Mouse (Mus musculus): ENCODE measurements around the gene Wipf2. TPM values are rescaled to one million over a fixed set of nuclear protein-coding genes. Genes with fewer than 3 reads are reported as not detected.
A peak's percentile ranks its signal among the peaks of the same experiment; 100 is the strongest.

Gene Wipf2
- polyA plus RNA-seq, 1 experiment = 7.3 TPM

DNA sequence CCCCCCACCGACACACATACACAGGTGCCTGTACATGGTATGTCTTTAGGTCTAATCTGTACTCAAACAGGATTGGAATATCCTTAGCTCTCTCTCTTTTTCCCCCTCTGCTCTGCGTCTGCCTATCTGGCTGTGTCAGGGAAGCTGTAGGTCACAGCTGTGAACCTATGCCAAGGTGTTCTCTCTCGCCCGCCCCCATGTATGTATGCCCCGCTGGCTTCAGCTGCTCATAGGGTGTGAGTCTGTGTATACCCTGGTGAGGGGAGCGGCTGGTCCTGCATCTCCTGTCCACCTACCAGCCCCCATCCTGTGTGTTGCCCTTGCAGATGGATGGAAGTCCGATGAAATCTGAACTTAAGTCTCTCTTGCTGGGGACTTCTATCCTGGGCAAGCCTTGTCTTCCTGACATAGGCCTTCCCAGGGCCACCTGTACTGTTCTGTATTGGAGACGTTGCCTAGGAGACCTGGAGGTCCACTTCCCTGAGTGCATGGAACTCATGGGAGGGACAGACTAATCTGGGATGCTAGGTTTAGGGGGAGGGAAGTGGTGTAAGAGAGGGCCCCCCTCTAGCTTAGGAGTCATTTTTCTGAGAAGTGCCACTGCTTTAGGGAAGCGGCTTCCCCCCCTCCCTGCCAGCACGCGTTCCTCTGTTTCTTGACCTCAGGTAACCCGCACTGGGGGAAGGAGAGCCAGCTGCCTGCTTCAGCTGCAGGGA lies 86.0 kb downstream of the Wipf2 start:
- H3K27me3 ChIP-seq (replicated peaks) = peaks cover 78% of the 10 kb centered on the region
- no peaks in the 10 kb centered on the region for H3K9me3 ChIP-seq
- no peak for TF ChIP-seq FLI1 (IDR thresholded peaks at IDR 0.05; ENCODE audit: low read length)
- TF ChIP-seq GATA1 (IDR thresholded peaks at IDR 0.05; ENCODE audit: borderline replicate concordance, low read length) = no peak
- H3K4me1 ChIP-seq = peaks cover 75% of the 10 kb centered on the region
- H3K36me3 ChIP-seq (replicated peaks; ENCODE audit: low read length) = no peaks in the 10 kb centered on the region
- H3K4me3 ChIP-seq (replicated peaks) = no peak overlapping the region

DNA sequence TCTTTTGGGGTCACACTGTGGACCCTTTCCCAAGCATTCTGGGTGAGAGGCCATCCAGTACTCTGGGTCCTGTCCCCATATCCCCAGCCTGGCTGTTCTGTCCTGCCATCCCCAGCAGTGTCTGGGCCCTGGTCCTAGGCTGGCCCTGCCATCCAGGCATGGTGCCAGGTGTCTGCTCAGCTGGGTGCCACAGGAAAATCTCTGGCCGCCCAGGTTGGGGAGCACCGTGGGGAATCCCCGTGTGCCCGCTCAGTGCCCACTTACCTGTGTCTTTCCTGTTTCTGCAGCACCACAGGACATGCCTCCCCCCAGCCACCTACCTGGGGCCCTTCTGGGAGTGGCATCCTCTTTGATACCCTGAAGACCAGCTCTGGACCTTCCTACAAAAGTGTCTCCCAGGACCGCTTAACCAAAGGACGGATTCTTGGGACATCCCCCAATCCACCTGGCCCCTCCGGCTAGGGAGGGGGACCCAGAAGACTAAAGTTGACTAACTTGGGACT lies 86.6 kb downstream of the Wipf2 start:
- Histone ChIP-seq H3K4me3 (replicated peaks) (peak overlapping the region; percentile 1), H3K9me3 (no peaks in the 10 kb centered on the region), H3K27me3 (replicated peaks) (peaks cover 78% of the 10 kb centered on the region), H3K4me1 (peaks cover 75% of the 10 kb centered on the region), H3K36me3 (replicated peaks; ENCODE audit: low read length) (no peaks in the 10 kb centered on the region)
- TF ChIP-seq FLI1 (IDR thresholded peaks at IDR 0.05; ENCODE audit: low read length) (no peak), GATA1 (IDR thresholded peaks at IDR 0.05; ENCODE audit: borderline replicate concordance, low read length) (no peak)

DNA sequence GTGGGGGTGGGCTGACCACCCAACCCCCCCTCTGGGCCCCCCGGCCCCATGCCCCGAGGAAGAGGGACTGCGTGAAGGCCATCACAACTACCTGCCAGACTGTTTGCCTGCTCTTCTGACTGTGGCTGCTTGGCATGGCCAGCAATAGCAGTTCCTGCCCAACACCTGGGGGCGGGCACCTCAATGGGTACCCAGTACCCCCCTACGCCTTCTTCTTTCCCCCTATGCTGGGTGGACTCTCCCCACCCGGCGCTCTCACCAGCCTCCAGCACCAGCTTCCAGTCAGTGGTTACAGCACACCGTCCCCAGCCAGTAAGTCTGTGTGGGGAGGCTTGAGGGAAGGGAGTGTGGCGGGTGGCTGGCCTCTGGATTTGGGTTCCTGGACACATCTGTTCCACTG lies 87.0 kb downstream of the Wipf2 start:
- Histone ChIP-seq H3K4me1 (peaks cover 76% of the 10 kb centered on the region), H3K27me3 (replicated peaks) (peaks cover 77% of the 10 kb centered on the region), H3K4me3 (replicated peaks) (peak overlapping the region; percentile 59), H3K36me3 (replicated peaks; ENCODE audit: low read length) (no peaks in the 10 kb centered on the region), H3K9me3 (no peaks in the 10 kb centered on the region)
- no peak for TF ChIP-seq GATA1 (IDR thresholded peaks at IDR 0.05; ENCODE audit: borderline replicate concordance, low read length)
- no peak for TF ChIP-seq FLI1 (IDR thresholded peaks at IDR 0.05; ENCODE audit: low read length)

DNA sequence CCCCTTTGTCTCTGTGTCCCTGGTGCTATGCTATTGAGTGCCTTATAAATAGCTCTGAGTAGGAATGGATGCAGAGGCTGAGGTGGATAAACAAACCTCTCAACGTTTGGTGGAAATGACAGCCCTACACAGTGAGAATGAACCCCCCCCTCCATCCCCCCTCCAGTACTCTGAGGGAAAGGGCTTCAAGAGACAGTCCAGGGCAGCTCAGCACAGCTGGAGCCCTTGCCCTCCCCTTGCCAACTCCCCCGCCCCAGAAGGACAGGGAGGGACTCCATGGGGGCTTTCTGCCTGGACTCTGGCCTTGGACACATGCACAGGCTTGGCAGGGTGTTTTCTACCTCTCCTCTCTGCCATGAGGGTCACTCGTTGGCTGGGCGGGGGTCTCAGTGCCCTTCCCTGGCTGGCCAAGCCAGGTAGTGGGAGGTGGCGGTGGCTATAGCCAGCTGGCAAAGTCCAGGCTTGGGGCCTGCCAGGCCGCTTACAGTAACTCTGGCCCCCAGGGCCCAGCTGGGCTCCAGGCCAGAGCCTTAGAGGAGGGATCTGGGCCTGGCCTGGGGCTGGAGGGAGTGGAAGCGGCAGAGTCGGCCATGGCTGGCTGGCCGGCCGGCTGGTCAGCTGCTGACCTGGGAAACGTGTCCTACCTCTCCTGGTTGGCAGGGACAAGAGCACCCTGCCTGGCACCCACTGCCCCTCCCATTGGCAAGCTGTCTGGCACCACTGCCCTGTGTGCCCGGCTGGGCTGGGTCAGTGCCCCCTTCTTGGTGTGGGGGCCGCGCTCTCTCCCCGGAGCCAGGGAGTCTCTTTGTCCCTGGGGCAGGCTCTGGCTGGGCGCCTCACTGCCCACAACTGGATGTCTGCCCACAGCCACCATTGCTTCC lies 87.8 kb downstream of the Wipf2 start:
- Histone ChIP-seq H3K9me3 (no peaks in the 10 kb centered on the region), H3K27me3 (replicated peaks) (peaks cover 75% of the 10 kb centered on the region), H3K4me3 (replicated peaks) (peak overlapping the region; percentile 4), H3K36me3 (replicated peaks; ENCODE audit: low read length) (no peaks in the 10 kb centered on the region), H3K4me1 (peaks cover 77% of the 10 kb centered on the region)
- TF ChIP-seq FLI1 (IDR thresholded peaks at IDR 0.05; ENCODE audit: low read length) = no peak
- no peak for TF ChIP-seq GATA1 (IDR thresholded peaks at IDR 0.05; ENCODE audit: borderline replicate concordance, low read length)

DNA sequence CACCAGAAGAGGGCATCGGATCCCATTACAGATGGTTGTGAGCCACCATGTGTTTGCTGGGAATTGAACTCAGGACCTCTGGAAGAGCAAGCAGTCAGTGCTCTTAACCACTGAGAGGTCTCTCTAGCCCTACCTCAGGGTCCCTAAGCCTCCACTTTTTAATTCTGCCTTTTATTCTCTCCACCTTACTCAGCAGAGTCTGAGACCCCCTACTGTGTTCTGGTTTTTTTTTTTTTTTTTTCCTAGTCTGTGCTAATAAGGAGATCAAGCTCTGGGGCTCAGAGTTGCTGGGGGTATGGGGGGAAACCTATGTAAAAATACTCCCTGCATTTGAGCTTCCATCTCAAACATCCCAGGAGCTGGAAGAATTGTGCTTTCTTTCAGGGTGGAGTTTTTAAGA lies 88.7 kb downstream of the Wipf2 start:
- Histone ChIP-seq H3K4me3 (replicated peaks) (no peak overlapping the region), H3K4me1 (peaks cover 74% of the 10 kb centered on the region), H3K9me3 (no peaks in the 10 kb centered on the region), H3K27me3 (replicated peaks) (peaks cover 80% of the 10 kb centered on the region), H3K36me3 (replicated peaks; ENCODE audit: low read length) (no peaks in the 10 kb centered on the region)
- TF ChIP-seq FLI1 (IDR thresholded peaks at IDR 0.05; ENCODE audit: low read length) (no peak), GATA1 (IDR thresholded peaks at IDR 0.05; ENCODE audit: borderline replicate concordance, low read length) (no peak)

DNA sequence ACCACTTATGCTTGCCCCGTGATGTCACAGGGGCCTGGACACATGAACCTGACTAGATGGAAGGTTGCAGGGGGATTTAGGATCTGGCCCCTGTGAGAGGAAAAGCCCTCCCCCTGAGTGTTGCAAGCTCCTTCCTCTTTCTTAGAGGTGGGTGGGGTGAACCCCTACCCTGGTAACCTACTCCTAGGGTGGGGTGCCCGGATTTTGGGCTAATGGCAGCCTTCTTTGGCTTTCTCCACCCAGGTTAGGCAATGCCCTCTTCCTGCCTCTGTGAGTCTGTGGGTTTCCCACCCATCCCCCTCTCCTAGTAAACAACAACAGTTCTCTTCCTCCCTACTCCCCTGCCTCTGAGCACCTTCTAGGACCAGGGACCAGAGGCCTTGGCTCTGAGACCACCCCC lies 89.3 kb downstream of the Wipf2 start:
- H3K4me3 ChIP-seq (replicated peaks) = peak overlapping the region; percentile 18
- no peaks in the 10 kb centered on the region for H3K36me3 ChIP-seq (replicated peaks; ENCODE audit: low read length)
- H3K4me1 ChIP-seq = peaks cover 68% of the 10 kb centered on the region
- H3K27me3 ChIP-seq (replicated peaks) = peaks cover 78% of the 10 kb centered on the region
- TF ChIP-seq GATA1 (IDR thresholded peaks at IDR 0.05; ENCODE audit: borderline replicate concordance, low read length) (no peak), FLI1 (IDR thresholded peaks at IDR 0.05; ENCODE audit: low read length) (no peak)
- H3K9me3 ChIP-seq = no peaks in the 10 kb centered on the region

DNA sequence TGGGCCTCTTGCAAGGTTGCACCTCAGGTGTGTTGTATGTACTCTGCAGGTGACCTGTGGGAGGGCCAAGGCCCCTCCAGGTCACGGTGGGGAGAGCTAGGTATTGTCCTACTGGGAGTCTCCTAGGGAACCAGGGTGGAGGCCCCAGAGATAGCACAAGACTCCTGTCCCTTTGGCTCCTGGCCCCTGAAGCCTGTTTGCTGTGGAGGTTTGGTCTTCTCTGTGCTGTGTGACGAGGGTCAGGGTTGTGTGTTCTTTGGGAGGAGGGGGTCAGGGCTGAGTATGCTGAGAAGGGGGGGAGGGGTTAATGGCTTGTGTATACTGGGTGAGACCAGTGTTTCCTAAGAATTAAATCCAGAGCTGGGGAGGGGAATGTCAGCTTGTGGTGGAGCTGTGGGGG lies 89.9 kb downstream of the Wipf2 start:
- H3K4me1 ChIP-seq = peaks cover 62% of the 10 kb centered on the region
- H3K4me3 ChIP-seq (replicated peaks) = no peak overlapping the region
- H3K36me3 ChIP-seq (replicated peaks; ENCODE audit: low read length) = no peaks in the 10 kb centered on the region
- H3K27me3 ChIP-seq (replicated peaks) = peaks cover 78% of the 10 kb centered on the region
- no peak for TF ChIP-seq GATA1 (IDR thresholded peaks at IDR 0.05; ENCODE audit: borderline replicate concordance, low read length)
- TF ChIP-seq FLI1 (IDR thresholded peaks at IDR 0.05; ENCODE audit: low read length) = no peak
- H3K9me3 ChIP-seq = no peaks in the 10 kb centered on the region

DNA sequence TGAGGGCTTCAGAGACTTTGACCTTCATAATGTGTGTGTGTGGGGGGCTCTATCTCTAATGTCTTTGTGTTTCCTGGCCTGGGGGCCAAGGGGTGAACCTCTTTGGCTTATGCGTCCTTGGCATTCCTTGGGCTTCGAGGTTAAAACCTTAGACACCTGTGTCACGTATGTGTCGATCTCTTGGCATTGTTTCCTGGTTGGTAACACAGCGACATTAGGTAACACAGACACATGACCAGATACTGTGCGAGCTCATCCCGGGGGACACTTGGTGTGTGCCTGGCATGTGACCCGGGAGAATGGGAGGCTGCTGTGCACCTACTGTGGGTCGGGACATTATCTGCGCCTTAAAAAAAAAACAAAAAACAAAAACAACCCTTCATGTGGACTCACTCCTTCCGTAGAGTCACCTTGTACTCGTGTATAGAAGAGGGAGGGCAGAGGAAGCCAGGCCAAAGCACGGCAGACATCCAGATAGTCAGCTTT lies 90.4 kb downstream of the Wipf2 start:
- Histone ChIP-seq H3K27me3 (replicated peaks) (peaks cover 76% of the 10 kb centered on the region), H3K36me3 (replicated peaks; ENCODE audit: low read length) (no peaks in the 10 kb centered on the region), H3K9me3 (no peaks in the 10 kb centered on the region), H3K4me1 (peaks cover 57% of the 10 kb centered on the region), H3K4me3 (replicated peaks) (peak overlapping the region; percentile 59)
- TF ChIP-seq FLI1 (IDR thresholded peaks at IDR 0.05; ENCODE audit: low read length) (no peak), GATA1 (IDR thresholded peaks at IDR 0.05; ENCODE audit: borderline replicate concordance, low read length) (no peak)

DNA sequence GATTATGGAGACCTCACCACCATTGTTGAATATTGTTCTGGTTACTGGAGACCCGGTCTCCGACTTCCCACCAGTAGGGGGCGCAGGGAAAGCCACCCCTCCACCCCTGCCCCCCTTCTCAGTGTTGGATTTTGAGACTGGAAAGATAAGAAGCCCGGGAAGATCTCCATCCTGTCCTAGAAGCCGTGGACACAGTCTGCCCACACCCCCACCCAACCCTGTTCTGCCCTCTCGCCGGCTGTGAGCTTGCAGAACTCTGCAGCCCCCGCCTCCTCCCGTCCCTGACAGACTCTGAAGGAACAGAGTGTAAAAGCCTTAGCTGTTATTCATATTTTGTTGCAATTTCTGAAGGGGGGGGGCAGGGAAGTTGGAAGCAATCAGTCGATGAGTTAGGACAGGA lies 90.9 kb downstream of the Wipf2 start:
- peaks cover 75% of the 10 kb centered on the region for H3K27me3 ChIP-seq (replicated peaks)
- peaks cover 56% of the 10 kb centered on the region for H3K4me1 ChIP-seq
- H3K36me3 ChIP-seq (replicated peaks; ENCODE audit: low read length) = no peaks in the 10 kb centered on the region
- H3K9me3 ChIP-seq = no peaks in the 10 kb centered on the region
- H3K4me3 ChIP-seq (replicated peaks) = no peak overlapping the region
- TF ChIP-seq GATA1 (IDR thresholded peaks at IDR 0.05; ENCODE audit: borderline replicate concordance, low read length) (no peak), FLI1 (IDR thresholded peaks at IDR 0.05; ENCODE audit: low read length) (no peak)

Other genes with a start within 250 kb of the Wipf2 start
- not detected in 2 replicates for gene Gm12355, start 238.0 kb upstream of the Wipf2 start, polyA plus RNA-seq (2012; ENCODE audit: insufficient read depth, low replicate concordance)
- gene Gsdma3, start 237.3 kb upstream of the Wipf2 start, polyA plus RNA-seq (2012; ENCODE audit: insufficient read depth, low replicate concordance) = not detected in 2 replicates
- gene Gsdma2, start 216.9 kb upstream of the Wipf2 start, polyA plus RNA-seq (2012; ENCODE audit: insufficient read depth, low replicate concordance) = not detected in 2 replicates
- 2.2 and 3.4 TPM in 2 replicates for gene Gsdma, start 199.3 kb upstream of the Wipf2 start, polyA plus RNA-seq (2012; ENCODE audit: insufficient read depth, low replicate concordance)
- 128 and 167 TPM in 2 replicates for gene Psmd3, start 181.1 kb upstream of the Wipf2 start, polyA plus RNA-seq (2012; ENCODE audit: insufficient read depth, low replicate concordance)
- not detected in 2 replicates for gene Csf3, start 162.4 kb upstream of the Wipf2 start, polyA plus RNA-seq (2012; ENCODE audit: insufficient read depth, low replicate concordance)
- gene Med24, start 134.2 kb upstream of the Wipf2 start, polyA plus RNA-seq (2012; ENCODE audit: insufficient read depth, low replicate concordance) = 40.2 and 55.7 TPM in 2 replicates
- 37.6 and 38.9 TPM in 2 replicates for gene Thra, start 123.0 kb upstream of the Wipf2 start, polyA plus RNA-seq (2012; ENCODE audit: insufficient read depth, low replicate concordance)
- gene Nr1d1, start 88.3 kb upstream of the Wipf2 start, polyA plus RNA-seq (2012; ENCODE audit: insufficient read depth, low replicate concordance) = 5.6 and 22.1 TPM in 2 replicates
- gene Msl1, start 68.1 kb upstream of the Wipf2 start, polyA plus RNA-seq (2012; ENCODE audit: insufficient read depth, low replicate concordance) = 30.0 and 46.8 TPM in 2 replicates
- 10.6 and 13.2 TPM in 2 replicates for gene Casc3, start 58.7 kb upstream of the Wipf2 start, polyA plus RNA-seq (2012; ENCODE audit: insufficient read depth, low replicate concordance)
- 0.29 TPM in 1 of 2 replicates, not detected in the other for gene Rapgefl1, start 26.9 kb upstream of the Wipf2 start, polyA plus RNA-seq (2012; ENCODE audit: insufficient read depth, low replicate concordance)
- 0.44 TPM in 1 of 2 replicates, not detected in the other for gene Cdc6, start 44.2 kb downstream of the Wipf2 start, polyA plus RNA-seq (2012; ENCODE audit: insufficient read depth, low replicate concordance)
- gene Rara, start 64.2 kb downstream of the Wipf2 start, polyA plus RNA-seq (2012; ENCODE audit: insufficient read depth, low replicate concordance) = 11.8 and 25.3 TPM in 2 replicates
- not detected in 2 replicates for gene Gjd3, start 119.4 kb downstream of the Wipf2 start, polyA plus RNA-seq (2012; ENCODE audit: insufficient read depth, low replicate concordance)
- 6.9 and 12.1 TPM in 2 replicates for gene Top2a, start 160.6 kb downstream of the Wipf2 start, polyA plus RNA-seq (2012; ENCODE audit: insufficient read depth, low replicate concordance)
- 28.0 and 111 TPM in 2 replicates for gene Igfbp4, start 177.6 kb downstream of the Wipf2 start, polyA plus RNA-seq (2012; ENCODE audit: insufficient read depth, low replicate concordance)
- 0.93 TPM in 1 of 2 replicates, not detected in the other for gene Tns4, start 225.7 kb downstream of the Wipf2 start, polyA plus RNA-seq (2012; ENCODE audit: insufficient read depth, low replicate concordance)

Measured in megakaryocyte, embryonic 14.5 days (primary cell).